Mouse (Mus musculus) lung, adult 18-20 months (tissue): Measurements from ENCODE around the gene Macf1.
A peak's percentile ranks its signal among the peaks of the same experiment; 100 is the strongest.

Experiments
- DNase-seq, 2 experiments: peaks; one replicate each; pipeline ENCODE4 v3.0.0; 2022; ENCODE audit warnings: mixed read lengths in 2 of 2

The Macf1 gene

GRCm38 (mm10) chr4:123427900-123428684 lies 256.1 kb downstream of the Macf1 start:
- DNase-seq: no peak

- DNase-seq: no peak
Observed at GRCm38 (mm10) chr4:123427271-123427899, 256.8 kb downstream of the Macf1 start.

GRCm38 (mm10) chr4:123426429-123427080 lies 257.6 kb downstream of the Macf1 start:
- no peak for DNase-seq

GRCm38 (mm10) chr4:123425672-123426272 lies 258.4 kb downstream of the Macf1 start:
- peak; percentile 53 to 81 for DNase-seq

GRCm38 (mm10) chr4:123424050-123424449 lies 260.1 kb downstream of the Macf1 start:
- DNase-seq: no peak

- peak; percentile 79 to 89 for DNase-seq
Observed at GRCm38 (mm10) chr4:123422828-123423227, 261.3 kb downstream of the Macf1 start.

GRCm38 (mm10) chr4:123418032-123418431 lies 266.1 kb downstream of the Macf1 start:
- no peak for DNase-seq

- DNase-seq: no peak
Observed at GRCm38 (mm10) chr4:123417478-123417877, 266.7 kb downstream of the Macf1 start.

- DNase-seq: no peak
Observed at GRCm38 (mm10) chr4:123416829-123417228, 267.3 kb downstream of the Macf1 start.

- no peak for DNase-seq
Observed at GRCm38 (mm10) chr4:123415566-123415965, 268.6 kb downstream of the Macf1 start.

GRCm38 (mm10) chr4:123413876-123414275 lies 270.3 kb downstream of the Macf1 start:
- DNase-seq: no peak

GRCm38 (mm10) chr4:123412981-123413380 lies 271.2 kb downstream of the Macf1 start:
- DNase-seq: no peak

- DNase-seq: peak; percentile 33 to 47
Observed at GRCm38 (mm10) chr4:123412528-123412878, 271.7 kb downstream of the Macf1 start.

GRCm38 (mm10) chr4:123411732-123412527 lies 272.2 kb downstream of the Macf1 start:
- peak; percentile 87 to 92 for DNase-seq

GRCm38 (mm10) chr4:123411006-123411731 lies 273.0 kb downstream of the Macf1 start:
- peak; percentile 62 to 73 for DNase-seq

GRCm38 (mm10) chr4:123409752-123410151 lies 274.4 kb downstream of the Macf1 start:
- peak; percentile 59 to 67 for DNase-seq

- DNase-seq: no peak
Observed at GRCm38 (mm10) chr4:123409034-123409692, 275.0 kb downstream of the Macf1 start.

- DNase-seq: peak in 1 of 2 experiments; percentile 26
Observed at GRCm38 (mm10) chr4:123407792-123408191, 276.4 kb downstream of the Macf1 start.

GRCm38 (mm10) chr4:123404056-123404455 lies 280.1 kb downstream of the Macf1 start:
- peak; percentile 15 to 52 for DNase-seq

GRCm38 (mm10) chr4:123402244-123402643 lies 281.9 kb downstream of the Macf1 start:
- DNase-seq: no peak

GRCm38 (mm10) chr4:123401265-123401664 lies 282.9 kb downstream of the Macf1 start:
- no peak for DNase-seq
